Mouse (Mus musculus) cerebellum, adult 9-11 months (tissue): ENCODE data around the gene Atox1.
A peak's percentile ranks its signal among the peaks of the same experiment; 100 is the strongest.
"Not testable (repeated sequence)": the region's sequence is repeated elsewhere in the genome, so short reads cannot be mapped to it uniquely, and the experiment has no call there.

Experiments used
- DNase-seq: peaks from one replicate; pipeline ENCODE4 v3.0.0; 2022

The Atox1 gene

DNA sequence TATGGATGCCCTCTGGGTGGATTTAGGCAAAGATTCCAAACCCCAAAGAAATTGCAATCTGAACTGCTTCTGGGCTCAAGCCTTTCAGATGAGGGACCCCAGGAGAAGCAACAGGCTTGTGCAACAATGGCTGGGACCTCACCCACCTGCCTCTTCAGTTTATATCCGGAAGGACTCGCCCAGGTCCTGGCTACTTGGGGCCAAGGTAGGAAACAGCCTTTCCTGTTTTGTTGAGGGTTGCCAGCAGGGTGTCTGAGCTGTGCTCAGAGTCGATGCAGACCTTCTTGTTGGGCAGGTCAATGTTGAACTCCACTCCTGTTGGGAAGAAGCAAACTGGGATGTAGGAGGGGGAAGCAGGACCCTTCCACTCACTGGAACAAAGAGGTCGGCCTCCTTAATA is 10.7 kb downstream of the Atox1 start:
- DNase-seq: no peak

DNA sequence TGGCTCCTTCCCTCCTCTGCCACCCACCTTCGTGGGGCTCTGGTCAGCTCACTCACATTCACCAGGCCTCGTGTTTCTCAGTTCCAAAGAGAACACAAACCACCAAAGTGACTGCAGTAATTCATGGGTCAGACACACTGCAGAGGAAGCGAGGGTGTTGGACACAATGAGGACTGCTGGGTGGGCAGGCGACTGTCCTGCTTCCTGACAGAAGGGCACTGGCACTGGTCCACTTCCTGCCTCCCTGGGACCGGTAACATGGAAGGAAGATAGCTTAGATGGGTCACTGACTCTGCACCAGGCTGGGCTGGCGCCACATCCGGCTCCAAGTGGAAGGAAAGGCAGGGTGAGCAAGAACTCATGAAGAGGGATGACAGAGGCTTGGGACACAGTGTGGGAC is 11.5 kb downstream of the Atox1 start:
- DNase-seq: no peak

DNA sequence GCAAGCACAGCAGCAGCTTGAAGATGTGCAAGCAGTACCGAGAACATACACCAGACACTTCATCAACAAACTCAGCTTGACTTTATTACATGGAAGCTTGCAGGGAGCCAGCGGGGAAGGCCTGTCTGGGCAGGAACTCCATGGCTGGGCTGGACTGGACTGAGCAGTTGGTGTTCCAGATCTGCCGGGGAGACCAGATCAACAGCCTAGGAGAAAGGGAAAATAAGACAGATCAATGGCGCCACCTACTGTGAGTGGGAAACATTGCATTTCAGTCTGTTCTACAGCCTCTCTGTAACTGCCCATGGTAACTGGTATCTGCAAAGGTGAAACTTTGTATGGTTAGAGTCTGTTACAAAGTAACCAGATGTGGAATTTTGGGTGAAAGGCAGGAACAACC is 14.5 kb downstream of the Atox1 start:
- peak; percentile 87 for DNase-seq

DNA sequence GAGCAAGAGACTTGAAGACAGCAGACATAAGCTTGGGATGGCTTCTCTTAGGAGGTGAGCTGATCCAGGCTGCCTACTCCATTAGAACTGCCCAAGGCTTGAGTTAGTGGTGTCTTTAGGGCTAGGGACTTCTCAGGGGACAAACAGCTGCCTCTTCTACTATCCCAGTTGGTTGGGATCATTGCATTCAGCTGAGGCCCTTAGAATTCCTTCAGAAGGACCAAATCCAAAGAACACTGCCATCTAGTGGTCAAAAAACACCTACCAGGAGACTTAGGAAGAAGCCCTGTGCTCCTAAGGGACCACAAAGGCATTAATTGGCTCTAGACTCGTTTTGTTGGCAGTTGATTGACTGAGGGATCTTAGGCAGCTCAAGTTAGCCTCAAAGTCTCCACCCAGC is 16.3 kb downstream of the Atox1 start:
- peak; percentile 50 for DNase-seq

DNA sequence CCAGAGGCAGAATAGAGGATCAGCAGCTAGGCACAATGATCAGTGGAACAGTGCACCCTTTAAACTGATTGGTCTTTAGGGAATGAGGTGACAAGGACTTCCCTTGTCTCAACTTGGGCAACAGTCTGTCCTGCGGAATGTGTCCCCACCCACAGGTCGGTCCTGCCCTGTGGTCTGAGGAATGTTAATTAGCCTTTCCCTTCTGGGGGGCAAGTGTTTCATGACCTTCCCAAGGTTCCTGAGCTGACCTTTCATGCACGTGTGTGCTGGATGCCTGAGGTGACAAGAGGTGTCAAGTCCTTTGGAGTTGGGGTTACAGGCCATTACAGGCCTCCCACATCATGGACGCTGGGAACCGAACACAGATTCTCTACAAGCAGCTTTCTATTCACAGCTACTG is 21.3 kb downstream of the Atox1 start:
- DNase-seq: no peak

DNA sequence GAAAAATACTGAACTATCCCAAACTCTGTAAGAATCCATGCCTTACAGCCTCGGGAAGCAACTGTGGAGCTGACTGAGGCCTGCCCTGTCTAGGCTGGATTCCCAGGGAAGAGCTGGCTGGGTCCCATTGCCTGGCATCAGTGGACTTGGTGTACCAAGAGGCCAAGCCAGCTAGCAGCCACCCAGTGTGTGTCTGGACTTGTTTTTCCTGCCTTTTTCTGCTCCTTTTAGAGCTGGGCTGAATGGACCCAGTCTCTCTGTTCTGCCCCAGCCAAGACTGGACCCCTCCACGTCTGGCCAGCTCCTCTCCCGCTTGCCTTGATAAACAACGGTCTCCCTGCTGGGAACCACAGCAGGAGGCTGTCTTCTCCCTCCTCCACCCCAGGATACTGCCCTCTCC is 23.0 kb downstream of the Atox1 start:
- DNase-seq: peak; percentile 79

DNA sequence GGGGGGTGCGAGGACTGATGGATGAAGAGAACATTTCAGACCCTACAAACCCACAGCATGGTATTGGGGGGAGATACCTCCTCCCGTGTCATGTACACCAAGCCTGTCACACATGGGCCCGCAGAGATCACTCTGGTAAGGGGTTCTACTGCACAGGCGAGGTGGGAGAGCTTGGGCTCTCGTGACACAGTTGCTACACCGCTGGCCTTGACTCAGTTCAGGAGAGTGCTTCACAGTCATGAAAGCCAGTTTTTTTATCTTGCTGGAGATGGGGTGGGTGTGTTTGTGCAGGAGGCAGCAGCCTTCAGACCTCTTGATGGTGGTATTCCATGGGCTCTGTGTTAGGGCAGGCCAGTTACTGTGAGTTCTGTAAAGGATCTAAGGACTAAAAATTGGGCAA is 24.9 kb downstream of the Atox1 start:
- DNase-seq: no peak

DNA sequence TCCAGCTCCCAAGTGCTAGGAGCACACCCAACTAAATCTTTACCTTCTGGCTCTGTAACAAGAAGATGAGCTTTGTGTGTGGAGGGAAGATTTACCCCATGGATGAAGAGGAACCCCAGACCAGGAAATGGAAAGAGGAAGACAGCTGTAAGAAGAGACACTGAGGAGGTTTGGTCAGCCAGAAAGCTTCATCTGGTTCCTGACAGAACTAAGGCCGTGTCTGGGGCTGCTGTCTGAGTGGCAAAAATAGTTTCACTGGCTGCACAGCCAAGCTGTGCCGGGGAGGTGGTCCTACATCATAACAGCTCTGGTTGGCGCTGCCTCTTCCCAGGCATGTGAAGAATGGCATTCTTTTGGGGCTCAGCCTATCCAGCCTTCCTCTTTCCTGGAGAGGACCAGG is 28.1 kb downstream of the Atox1 start:
- DNase-seq: no peak

DNA sequence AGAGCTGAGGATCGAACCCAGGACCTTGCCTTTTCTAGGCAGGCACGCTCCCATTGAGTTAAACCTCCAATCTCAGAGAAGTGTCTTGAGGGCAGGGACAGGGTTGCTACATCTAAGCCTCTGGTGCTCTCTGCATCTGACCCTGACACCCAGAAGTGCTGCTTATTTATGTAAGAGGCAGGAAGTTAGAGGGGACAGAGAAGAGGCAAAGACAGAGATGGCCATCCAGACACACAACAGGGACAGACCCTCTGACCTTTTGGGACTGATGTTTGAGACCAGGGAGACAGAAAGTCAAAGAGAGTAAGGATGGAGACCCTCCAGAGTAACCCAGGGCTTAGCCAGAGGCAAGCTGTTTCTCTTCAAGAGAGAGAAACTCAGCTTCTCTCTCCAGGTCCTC is 31.1 kb downstream of the Atox1 start:
- DNase-seq: no peak

DNA sequence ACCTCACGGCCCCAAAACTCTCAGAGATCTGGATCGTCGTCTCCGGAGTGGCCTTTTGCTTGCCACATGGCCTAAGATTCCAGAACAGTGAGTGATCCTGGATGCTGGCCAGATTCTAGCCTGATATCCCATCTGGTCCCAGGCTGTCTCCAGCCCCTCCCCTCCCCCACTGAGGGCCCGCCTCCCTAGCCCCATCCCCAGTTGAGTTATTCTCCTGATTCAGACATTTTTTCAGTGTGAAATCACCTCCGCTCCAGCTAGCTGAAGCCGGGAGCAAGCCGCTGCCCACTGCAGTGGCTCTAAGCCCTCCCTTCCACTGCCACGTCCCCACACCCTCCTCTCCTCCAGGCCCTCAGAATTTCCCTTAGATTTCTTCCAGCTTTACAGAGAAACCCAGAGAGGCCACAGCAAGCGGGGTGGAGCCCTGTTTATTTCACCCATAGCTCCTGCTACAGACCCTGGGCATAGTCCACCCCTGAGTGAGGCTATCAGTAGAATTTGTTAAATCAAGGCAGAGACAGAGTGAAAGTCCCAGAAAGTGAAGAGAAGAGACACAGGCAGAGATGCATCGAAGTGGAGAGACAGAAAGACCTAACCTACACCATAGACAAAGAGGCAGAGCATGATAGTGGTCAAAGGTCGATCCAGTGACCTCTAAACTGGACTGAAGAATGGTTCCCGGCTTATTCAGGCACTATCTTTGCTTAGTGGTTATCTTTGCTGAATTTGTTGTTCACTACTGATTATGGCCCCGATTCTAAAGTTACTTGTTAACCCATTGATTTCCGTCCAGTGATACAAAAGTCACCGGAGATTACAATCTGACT is 32.6 kb downstream of the Atox1 start:
- DNase-seq: peak; percentile 71

DNA sequence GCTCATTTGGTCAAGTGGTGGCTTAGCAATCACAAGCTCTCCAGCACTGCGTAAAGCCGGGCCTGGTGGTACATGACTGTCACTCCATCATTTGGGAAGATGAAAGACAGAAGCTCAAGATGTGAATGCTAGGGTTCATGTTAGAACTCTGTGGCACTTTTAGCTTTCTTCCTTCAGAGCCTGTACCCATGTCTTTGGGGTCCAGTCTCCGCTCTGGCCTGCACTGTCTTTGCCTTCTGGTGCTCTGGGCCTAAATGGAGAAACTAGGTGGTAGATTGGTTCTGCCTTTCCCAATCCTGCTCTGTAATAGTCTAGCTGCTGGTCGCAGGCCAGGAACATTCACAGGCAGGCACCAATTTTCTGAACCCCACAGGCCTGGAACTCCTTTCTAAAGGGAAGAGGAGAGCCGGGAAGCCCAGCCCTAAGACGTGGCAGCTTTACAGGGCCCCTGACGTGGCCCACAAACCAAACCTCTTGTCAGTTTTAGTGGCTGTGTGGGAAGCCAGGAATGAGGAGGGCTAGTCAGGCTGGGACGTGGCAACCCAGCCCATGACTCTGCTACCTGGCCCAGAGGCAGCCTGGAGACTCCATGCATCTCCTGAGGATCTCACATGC is 36.2 kb downstream of the Atox1 start:
- no peak for DNase-seq

DNA sequence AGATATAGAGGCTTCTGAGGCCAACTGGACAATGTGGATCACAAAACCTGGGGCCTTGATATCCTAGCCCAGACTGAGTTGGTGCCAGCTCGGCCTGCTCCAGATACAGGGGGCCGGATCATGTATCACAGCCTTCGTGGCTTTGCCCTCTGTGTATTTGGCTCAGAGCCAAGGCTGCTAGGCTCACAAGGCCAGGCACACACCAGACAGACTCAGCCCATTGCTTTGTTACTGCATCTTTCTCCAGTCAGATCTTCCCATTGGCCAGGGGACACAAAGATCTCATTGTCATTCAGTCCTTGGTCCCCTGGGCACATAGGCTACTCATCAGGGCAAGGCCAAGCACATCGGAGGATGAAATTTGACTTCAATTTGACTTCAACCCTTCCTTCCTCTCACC is 37.3 kb downstream of the Atox1 start:
- DNase-seq: peak; percentile 66

DNA sequence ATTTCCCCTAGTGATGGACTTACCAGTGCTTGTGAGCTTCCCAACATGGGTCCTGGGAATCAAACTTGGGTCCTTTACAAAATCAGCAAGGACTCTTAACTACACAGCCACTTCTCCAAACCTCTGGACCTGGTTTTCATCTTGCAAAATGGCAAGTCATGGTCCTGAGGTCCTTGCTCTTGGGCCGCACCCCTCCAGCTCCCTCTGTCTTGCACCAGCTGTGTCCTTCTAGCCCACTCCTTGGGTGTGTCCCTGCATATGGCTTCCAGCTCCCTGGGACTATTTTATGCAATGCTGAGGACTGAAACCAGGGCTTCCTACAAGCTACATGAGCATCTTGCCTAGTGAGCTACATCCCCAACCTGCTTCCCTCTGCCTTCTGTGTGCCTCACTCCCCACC is 38.1 kb downstream of the Atox1 start, which contains the start of gene Sparc:
Gene Sparc (minus strand): TSS at position 206 of the 400 bp plus-strand sequence.
- DNase-seq: no peak

DNA sequence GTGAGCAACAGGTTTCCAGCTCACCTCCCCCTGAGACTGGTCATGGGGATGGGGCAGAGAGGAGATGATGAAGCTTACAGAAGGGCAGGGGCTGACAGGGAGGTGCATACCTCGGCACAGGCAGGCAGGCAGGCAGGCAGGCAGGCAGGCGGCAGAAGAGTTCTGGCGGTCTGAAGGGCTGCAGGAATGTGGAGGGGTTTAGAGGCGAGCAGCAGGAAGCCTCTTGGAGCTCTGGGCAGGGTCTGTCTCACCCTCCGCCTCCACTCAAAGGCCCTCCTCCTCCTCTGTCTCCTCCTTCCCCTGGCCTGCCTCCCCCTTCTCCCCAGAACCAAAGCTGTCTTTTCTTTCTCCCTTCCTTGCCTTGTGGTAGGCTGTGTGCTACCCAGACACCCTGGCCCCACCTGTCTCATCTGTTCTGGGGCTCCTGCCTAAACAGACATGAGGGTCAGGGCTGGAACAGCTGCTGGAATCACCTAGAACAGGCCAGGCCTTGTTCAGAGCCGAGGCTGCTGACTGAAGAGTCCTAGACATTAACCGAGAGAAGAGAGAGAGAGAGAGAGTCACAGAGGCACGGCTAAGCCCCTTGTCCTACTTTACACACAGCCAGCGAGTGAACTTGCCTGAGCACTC is 41.2 kb downstream of the Atox1 start:
- no peak for DNase-seq

DNA sequence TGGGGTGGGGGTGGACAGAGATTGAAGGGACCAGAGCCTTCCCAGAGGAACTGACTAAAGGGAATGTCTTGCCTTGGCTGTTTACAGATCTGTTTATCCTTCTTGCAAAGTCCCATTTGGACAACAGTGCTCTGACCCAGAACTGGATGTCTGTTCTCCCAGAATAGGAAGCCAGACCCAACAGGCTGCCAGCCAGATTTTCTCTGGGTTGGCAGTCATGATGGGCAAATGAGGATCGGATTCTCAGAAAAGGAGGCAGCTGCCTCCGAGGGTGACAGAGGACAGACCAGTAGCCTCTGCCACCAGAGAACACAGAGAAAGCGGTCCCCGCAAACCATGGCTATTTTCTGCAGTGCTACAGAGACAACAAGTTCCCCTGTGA is 41.8 kb downstream of the Atox1 start:
- DNase-seq: peak; percentile 87

DNA sequence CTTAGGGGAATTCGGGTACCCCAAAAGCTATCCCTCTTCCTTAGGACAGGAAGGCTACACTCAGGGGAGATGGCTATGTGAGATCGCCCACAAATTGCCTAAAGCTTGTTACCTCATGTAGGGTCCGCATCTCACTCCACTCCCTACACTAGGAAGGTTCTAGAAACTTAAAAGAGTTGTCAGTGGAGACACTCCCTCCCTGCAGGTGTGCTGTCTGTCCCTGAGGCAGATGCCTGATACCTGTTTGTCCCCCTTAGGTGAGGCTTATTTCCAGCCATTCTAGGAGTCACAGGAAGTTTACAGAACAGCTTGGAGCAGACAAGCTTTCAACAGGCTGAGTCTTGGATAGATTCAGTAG is 42.4 kb downstream of the Atox1 start:
- DNase-seq: no peak

DNA sequence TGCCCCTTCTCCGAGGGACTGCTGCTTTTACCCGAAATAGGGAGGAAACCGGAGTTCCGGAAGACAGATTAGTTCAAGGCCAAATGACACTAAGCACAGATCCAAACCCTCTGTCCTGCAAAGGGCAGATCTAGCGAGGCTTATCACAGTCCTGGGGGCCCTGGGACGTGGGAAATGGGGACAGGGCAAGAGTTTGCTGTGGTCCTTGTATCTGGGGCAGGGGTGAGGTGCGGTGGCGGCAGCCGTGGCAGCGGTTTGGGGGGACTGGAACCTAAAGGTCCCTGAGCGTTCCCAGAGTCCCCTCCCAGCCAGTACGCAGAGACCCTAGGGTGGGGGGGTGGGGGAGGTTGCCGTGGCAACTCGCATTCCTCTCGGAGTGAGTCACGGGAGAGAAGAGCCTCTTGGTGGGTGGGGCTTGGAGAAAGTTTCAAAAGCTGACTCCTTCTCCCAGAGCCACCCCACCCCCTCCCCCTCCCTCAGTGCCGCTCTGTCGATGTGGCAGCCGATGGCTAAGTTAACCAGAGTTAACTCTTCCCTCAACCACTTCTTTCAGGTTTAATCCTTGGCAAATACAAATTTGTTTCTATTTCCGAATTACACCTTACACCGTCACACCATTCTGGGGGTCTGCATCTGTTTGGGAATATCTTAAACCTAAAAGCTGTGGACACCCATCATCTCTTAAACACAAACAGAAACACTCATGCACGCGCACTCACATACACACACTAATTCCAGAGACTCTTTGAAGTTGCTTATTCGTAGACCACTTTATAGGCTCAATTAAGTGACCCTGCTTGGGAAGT is 42.9 kb downstream of the Atox1 start:
- DNase-seq: no peak

DNA sequence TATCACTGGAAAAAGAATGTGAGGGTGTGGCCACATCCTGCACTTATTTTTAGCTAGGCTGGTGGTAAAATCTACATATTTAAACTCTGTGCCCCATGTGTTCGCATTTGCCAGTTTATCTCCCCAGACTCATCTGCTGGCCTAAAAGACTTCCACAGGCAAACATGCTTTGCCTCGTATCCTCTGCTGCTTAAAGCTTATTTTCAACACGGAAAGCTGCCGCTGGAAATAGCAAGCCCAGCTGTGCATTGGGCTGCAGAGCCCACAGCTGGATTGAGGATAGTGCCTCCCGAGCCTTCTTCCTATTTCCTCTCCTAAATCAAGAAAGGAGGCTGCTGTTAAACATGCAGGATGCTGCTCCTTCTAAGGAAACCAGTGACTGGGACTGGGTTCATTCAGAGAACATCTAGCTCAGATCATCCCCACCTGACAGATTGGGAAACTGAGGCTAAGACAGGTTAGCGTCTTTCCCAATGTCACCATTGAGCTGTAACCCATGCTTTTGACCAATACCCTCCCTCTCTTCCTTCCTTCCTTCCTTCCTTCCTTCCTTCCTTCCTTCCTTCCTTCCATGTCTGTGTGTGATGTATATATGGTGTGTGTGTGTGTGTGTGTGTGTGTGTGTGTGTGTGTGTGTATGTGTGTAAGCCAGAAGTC is 44.3 kb downstream of the Atox1 start:
- no peak for DNase-seq

DNA sequence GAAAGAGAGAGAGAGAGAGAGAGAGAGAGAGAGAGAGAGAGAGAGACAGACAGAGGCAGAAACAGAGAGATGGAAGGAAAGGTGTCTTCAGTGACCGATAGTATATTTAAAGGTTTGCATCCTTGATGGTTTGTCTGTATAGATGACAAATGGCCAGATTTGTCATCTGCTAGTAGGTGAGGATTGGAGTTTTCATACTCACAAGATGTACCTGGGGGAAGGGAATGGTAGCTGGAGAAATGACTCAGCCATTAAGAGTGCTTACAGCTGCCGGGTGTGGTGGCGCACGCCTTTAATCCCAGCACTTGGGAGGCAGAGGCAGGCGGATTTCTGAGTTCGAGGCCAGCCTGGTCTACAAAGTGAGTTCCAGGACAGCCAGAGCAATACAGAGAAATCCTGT is 45.3 kb downstream of the Atox1 start:
- DNase-seq: not testable (repeated sequence)

DNA sequence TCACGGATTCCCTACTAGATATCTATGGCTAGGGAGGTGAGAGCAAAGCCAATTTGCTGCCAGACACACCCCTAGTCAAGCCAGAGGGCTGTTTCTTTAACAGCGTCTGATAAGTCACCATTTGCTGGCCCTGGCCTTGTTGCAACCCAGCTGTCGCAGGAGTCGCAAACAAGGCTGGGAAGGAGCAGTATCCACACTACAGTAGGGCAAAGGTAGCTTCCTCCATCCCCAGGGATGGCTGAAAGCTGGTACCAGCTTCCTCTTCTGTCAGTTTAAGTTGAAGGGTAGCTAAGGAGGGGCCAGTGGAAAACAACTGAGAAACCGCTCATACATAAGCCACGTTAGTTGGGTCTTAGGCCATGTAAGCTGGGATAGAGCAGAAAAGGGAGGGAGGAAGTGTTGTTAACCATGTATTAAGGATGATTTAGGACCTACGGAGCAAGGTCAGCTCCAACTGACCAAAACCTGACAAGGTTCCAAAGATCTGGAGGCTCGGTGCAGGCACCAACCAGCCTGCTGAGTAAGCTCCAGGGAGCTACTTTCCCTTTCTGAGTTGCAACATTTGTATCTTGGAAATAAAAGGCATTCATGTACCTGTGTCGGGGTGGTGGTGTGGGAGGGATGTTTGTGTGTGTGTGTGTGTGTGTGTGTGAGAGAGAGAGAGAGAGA is 45.9 kb downstream of the Atox1 start:
- no peak for DNase-seq

DNA sequence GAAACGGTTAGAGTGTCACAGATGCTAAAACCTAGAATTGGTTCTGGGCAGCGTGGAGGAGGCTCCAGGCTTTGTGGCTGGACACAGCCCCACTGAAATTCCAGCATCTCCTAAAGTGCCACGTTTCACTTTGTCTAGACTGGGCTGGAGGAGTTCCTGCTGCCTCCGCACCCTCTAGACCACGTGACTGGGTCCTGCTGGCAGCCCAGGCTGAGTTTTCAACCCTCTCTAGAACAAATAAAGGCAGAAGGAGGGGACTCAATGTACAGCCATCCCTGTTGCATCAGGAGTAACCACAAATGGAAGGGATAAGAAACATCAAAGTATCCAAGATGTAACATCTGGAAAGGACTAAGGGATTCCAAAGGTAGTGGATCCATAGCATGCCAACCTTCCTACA is 46.7 kb downstream of the Atox1 start:
- DNase-seq: no peak

DNA sequence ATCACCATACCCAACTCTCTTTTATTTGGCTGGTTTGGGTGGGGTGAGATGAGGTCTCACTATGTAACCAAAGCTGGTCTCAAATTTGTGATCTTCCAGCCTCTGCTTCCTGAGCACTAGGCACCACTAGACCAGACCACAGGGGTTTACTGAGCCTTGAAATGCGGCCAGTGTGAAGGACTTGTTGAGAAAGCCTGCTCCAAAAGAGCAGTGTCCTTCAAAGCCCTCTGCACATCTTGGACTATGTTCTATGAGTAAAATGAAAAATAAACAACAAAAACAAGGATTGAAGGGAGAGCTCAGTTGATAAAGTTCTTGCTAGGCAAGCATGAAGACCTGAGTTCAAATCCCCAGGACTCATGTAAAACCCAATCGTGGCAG is 47.6 kb downstream of the Atox1 start:
- no peak for DNase-seq
